Mouse (Mus musculus): ENCODE data around the gene Gm11985.

DNA sequence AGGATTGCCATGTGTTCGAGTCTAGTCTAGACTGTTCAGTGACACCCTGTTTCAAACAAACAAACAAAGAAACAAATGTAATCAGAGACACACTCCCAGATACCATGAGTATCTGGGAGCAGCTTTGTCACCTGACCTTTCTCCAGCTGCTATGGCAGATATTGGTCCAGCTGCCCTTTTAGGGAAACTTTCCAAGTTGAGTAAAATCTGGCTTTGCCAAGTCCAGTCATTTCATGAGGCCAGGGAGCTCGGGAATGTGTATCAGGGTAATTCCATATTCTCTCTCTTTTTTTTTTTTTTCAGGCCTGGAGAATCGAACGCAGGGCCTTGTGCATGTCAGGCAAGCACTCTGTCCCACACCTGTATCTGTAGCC is 6.9 kb upstream of the Gm11985 start:
- no peak for TF ChIP-seq POLR2A (IDR thresholded peaks at IDR 0.05; ENCODE audit: low read depth, low read length)
- no peak for TF ChIP-seq CTCF (IDR thresholded peaks at IDR 0.05; ENCODE audit: extremely low read depth, insufficient read length, insufficient replicate concordance, low read depth, low read length)

All from small intestine, adult 2 months (tissue).